Mouse (Mus musculus): ENCODE data around the gene Nelfcd.
A peak's percentile ranks its signal among the peaks of the same experiment; 100 is the strongest.

DNA sequence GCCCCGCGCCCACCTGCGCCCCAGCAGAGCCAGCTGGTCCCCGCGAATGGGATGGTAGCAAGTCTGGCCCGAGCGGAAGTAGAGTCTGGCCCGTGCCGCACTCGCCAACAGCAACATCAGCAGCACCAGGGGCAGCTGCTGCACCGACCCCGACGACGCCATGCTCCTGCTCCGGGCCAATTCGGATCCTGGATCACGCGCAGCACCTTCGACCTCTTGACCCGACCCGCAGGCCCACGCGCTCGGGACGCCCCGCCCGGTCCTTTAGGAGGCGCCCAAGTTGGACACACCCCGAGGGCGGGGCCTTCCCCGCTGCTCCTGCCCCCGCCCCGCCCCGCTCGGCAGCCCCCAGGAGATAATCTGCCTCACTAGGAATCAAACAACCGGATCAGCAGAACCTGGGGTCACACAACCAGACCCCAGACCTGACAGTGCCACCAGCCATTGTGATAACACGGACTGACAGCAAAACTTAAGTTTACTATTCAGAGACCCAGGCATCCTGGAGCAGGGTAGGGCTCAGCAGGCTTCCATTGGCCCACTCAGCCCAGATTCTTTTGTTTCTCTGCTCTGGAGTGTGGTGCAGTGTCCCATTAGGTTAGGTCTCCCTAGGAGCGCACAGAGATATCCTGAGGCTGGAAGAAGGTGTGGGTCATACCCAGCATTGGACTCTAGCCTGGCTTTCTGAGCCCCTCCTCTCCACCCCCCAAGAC is 23.3 kb downstream of the Nelfcd start, which contains the start of gene Ctsz:
- TF ChIP-seq POLR2A (IDR thresholded peaks at IDR 0.05; ENCODE audit: low read depth, low read length), result peak; percentile 71; the same call in 1 of the 2 replicates
- TF ChIP-seq CTCF (IDR thresholded peaks at IDR 0.05; ENCODE audit: extremely low read depth, insufficient read depth, insufficient read length, insufficient replicate concordance), result no peak
